Mouse (Mus musculus): ENCODE data around the gene Mpz.

DNA sequence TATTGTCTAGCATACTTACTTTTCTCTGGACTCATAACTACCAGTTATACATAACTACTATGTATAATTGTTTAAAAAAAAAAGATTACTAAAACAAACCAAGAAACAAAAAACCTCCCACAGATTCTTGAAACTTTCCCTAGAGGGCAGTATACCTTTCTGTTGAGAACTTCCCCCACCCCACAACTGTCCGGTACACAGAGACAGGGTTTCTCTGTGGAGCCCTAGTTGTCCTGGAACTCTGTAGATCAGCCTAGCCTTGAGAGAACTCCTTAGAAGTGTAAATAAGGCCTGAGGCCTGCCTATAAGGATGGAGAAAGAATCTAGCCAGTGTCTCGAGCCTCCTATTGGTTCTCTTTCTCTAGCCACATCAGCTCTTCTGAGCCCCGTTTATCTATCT lies 13.7 kb downstream of the Mpz start:
- TF ChIP-seq POLR2A (IDR thresholded peaks at IDR 0.05; ENCODE audit: borderline replicate concordance, extremely low read depth, low read depth, low read length) = no peak
- no peak for TF ChIP-seq CTCF (IDR thresholded peaks at IDR 0.05; ENCODE audit: insufficient read depth, low read length)
